In genomic region chr1:54906322-54906721, GRCm38 (mm10) we compare ENCODE assay signal across 13 mouse cellular contexts. TPM values are rescaled to one million over a fixed set of nuclear protein-coding genes. Genes with fewer than 3 reads are reported as not detected.
A peak's percentile ranks its signal among the peaks of the same experiment; 100 is the strongest.
DNase-seq lines count a peak whose midpoint lies in the region; ATAC-seq and TF ChIP-seq lines count a peak whose summit lies in the region.
"Had no signal": no experiment of that assay in that cellular context is flagged by ENCODE, and none has a peak within 500 bp of the region (broad histone marks: within the 10 kb centered on the region; RNA-seq: fewer than 3 reads in every experiment).

No protein-coding gene starts in this region.

- H3K9ac ChIP-seq in heart, embryonic 16.5 days (ENCODE audit: low read length) = no peak overlapping the region
- H3K9ac ChIP-seq in CH12.LX (ENCODE audit: insufficient read depth, low read depth) = no peak overlapping the region
- H3K9ac ChIP-seq in forebrain, embryonic 12.5 days = no peak overlapping the region
- H3K9ac ChIP-seq in limb, embryonic 11.5 days (ENCODE audit: low read length) = peak overlapping the region; percentile 63
- H3K9ac ChIP-seq: neural tube, embryonic 12.5 days had no signal

- H3K27me3 ChIP-seq in heart, embryonic 16.5 days (ENCODE audit: control insufficient read depth, insufficient read depth, low read length) = no peaks in the 10 kb centered on the region
- no peaks in the 10 kb centered on the region for H3K27me3 ChIP-seq in CH12.LX (replicated peaks)
- no peaks in the 10 kb centered on the region for H3K27me3 ChIP-seq in forebrain, embryonic 12.5 days
- H3K27me3 ChIP-seq in limb, embryonic 11.5 days (ENCODE audit: control insufficient read depth, insufficient read depth, low read length) = no peaks in the 10 kb centered on the region
- H3K27me3 ChIP-seq: neural tube, embryonic 12.5 days had no signal

- no peak overlapping the region; the same call in 1 of the 2 replicates for H3K4me3 ChIP-seq in heart, embryonic 16.5 days (ENCODE audit: low read length)
- H3K4me3 ChIP-seq in CH12.LX (replicated peaks in 1 of 3; ENCODE audit: low read depth in 2 of 3, low read length in 2 of 3, poor library complexity in 1 of 3) = no peak overlapping the region
- no peak overlapping the region for H3K4me3 ChIP-seq in forebrain, embryonic 12.5 days (replicated peaks)
- H3K4me3 ChIP-seq in limb, embryonic 11.5 days (ENCODE audit: low read depth, low read length) = 0 out of 2 replicates have a peak overlapping the region, but pooled peaks have one; percentile 6
- H3K4me3 ChIP-seq: neural tube, embryonic 12.5 days had no signal

- H3K4me2 ChIP-seq in heart, embryonic 16.5 days (ENCODE audit: low read depth, low read length) = peak overlapping the region; percentile 29
- no peak overlapping the region for H3K4me2 ChIP-seq in CH12.LX (ENCODE audit: insufficient read depth, low read depth, poor library complexity, severe bottlenecking)
- no peak overlapping the region for H3K4me2 ChIP-seq in forebrain, embryonic 12.5 days
- peak overlapping the region; percentile 48 for H3K4me2 ChIP-seq in limb, embryonic 11.5 days (ENCODE audit: low read depth, severe bottlenecking)
- H3K4me2 ChIP-seq: neural tube, embryonic 12.5 days had no signal

- in situ Hi-C loops in CH12.LX (cut with MboI; ENCODE audit: low pct_ligation_motif_present, low pct_unique_long_range_greater_than_20kb, low sequenced_read_pairs) = no loop called here

- TF ChIP-seq CTCF in CH12.LX (conservative IDR thresholded peaks at IDR 0.05 in 1 of 2, IDR thresholded peaks at IDR 0.05 in 1 of 2; ENCODE audit: low read depth in 2 of 2, low read length in 2 of 2) = no peak

- DNase-seq in heart, adult 18-20 months = no peak
- DNase-seq in CH12.LX (ENCODE audit: extremely low read depth) = no peak
- DNase-seq in limb, embryonic 11.5 days (ENCODE audit: low spot score) = peak; percentile 57
- DNase-seq in adrenal gland, postnatal 14 days = no peak
- DNase-seq in adrenal gland, adult 2 months = no peak
- no peak for DNase-seq in adrenal gland, postnatal 4 days (ENCODE audit: low spot score in 2 of 2)
- DNase-seq: kidney, postnatal 4 days; left cerebral cortex, postnatal 4 days; right cerebral cortex, postnatal 25 days had no signal

- TF ChIP-seq EP300 in CH12.LX (IDR thresholded peaks at IDR 0.05; ENCODE audit: low read length) = no peak

- ATAC-seq in heart, embryonic 16.5 days (replicated peaks; ENCODE audit: extremely low read depth, insufficient read depth, low FRiP score) = no peak
- no peak for ATAC-seq in forebrain, embryonic 12.5 days (ENCODE audit: low FRiP score)
- 0 out of 2 replicates have a peak, but pooled peaks have one; percentile 0 for ATAC-seq in limb, embryonic 11.5 days (ENCODE audit: insufficient number of reproducible peaks, low FRiP score, low TSS enrichment, low read depth)

- peaks cover 21% of the 10 kb centered on the region for H3K79me2 ChIP-seq in CH12.LX (replicated peaks; ENCODE audit: control insufficient read depth, extremely low read depth, insufficient read depth, poor library complexity, severe bottlenecking)

- H3K27ac ChIP-seq in heart, embryonic 16.5 days (ENCODE audit: low read length) = no peak overlapping the region
- no peak overlapping the region for H3K27ac ChIP-seq in CH12.LX (ENCODE audit: insufficient read depth, low read depth)
- 0 out of 2 replicates have a peak overlapping the region, but pooled peaks have one; percentile 31 for H3K27ac ChIP-seq in forebrain, embryonic 12.5 days
- H3K27ac ChIP-seq in limb, embryonic 11.5 days (replicated peaks; ENCODE audit: low read depth, low read length) = peak overlapping the region; percentile 95
- H3K27ac ChIP-seq: macrophage; neural tube, embryonic 12.5 days had no signal

- dilution Hi-C loops in CH12.LX (cut with MboI; ENCODE audit: extremely low pct_ligation_motif_present, extremely low pct_unique_long_range_greater_than_20kb, low sequenced_read_pairs) = no loop called here

- H3K9me3 ChIP-seq in heart, embryonic 16.5 days (replicated peaks; ENCODE audit: control insufficient read depth, low read length) = 0 out of 2 replicates have a peak, but pooled peaks cover 5% of the 10 kb centered on the region
- peaks cover 13% of the 10 kb centered on the region for H3K9me3 ChIP-seq in CH12.LX (replicated peaks; ENCODE audit: low read length)
- no peaks in the 10 kb centered on the region for H3K9me3 ChIP-seq in forebrain, embryonic 12.5 days
- no peaks in the 10 kb centered on the region for H3K9me3 ChIP-seq in limb, embryonic 11.5 days (ENCODE audit: control insufficient read depth, low read length)
- H3K9me3 ChIP-seq: neural tube, embryonic 12.5 days had no signal

- WGBS in heart, embryonic 16.5 days = 81% methylated on average over 8 of the region's 8 CpGs
- WGBS in forebrain, embryonic 12.5 days = 82% methylated on average over 8 of the region's 8 CpGs
- 59% methylated on average over 8 of the region's 8 CpGs for WGBS in limb, embryonic 11.5 days

- peaks cover 23% of the 10 kb centered on the region for H3K4me1 ChIP-seq in heart, embryonic 16.5 days (ENCODE audit: control insufficient read depth, insufficient read depth, low read length)
- peaks cover 22 to 69% of the 10 kb centered on the region in 2 experiments for H3K4me1 ChIP-seq in CH12.LX (ENCODE audit: control insufficient read depth in 1 of 2, insufficient read depth in 2 of 2)
- peaks cover 23% of the 10 kb centered on the region for H3K4me1 ChIP-seq in forebrain, embryonic 12.5 days
- H3K4me1 ChIP-seq in limb, embryonic 11.5 days (ENCODE audit: control insufficient read depth, insufficient read depth, low read length) = peaks cover 40% of the 10 kb centered on the region

- TF ChIP-seq POLR2A in CH12.LX (IDR thresholded peaks at IDR 0.05; ENCODE audit: low read depth, low read length) = no peak

- TF ChIP-seq RAD21 in CH12.LX (IDR thresholded peaks at IDR 0.05; ENCODE audit: low read depth, low read length) = no peak

- no peaks in the 10 kb centered on the region for H3K36me3 ChIP-seq in heart, embryonic 16.5 days (ENCODE audit: control insufficient read depth, insufficient read depth)
- H3K36me3 ChIP-seq in CH12.LX (replicated peaks in 1 of 2; ENCODE audit: control insufficient read depth in 1 of 2, insufficient read depth in 1 of 2, low read length in 1 of 2) = peaks cover 0 to 18% of the 10 kb centered on the region in 2 experiments
- H3K36me3 ChIP-seq in forebrain, embryonic 12.5 days (replicated peaks) = no peaks in the 10 kb centered on the region
- H3K36me3 ChIP-seq in limb, embryonic 11.5 days (ENCODE audit: control insufficient read depth, insufficient read depth, low read length) = peaks cover 2% of the 10 kb centered on the region; the same call in 1 of the 2 replicates
- H3K36me3 ChIP-seq: neural tube, embryonic 12.5 days had no signal

TF ChIP-seq in CH12.LX, 34 proteins besides CTCF, POLR2A, EP300 and RAD21:
- TF ChIP-seq SMC3 (IDR thresholded peaks at IDR 0.05; ENCODE audit: low read depth, low read length) = no peak
- peak; percentile 81 for TF ChIP-seq MAFK (IDR thresholded peaks at IDR 0.05; ENCODE audit: insufficient replicate concordance, low read length)
- TF ChIP-seq ZNF384 (IDR thresholded peaks at IDR 0.05; ENCODE audit: low read depth, low read length) = 0 out of 2 replicates have a peak, but pooled peaks have one; percentile 12
TF ChIP-seq in CH12.LX: peak in this region for 2.

RNA-seq across cellular contexts. Expression of gene Ankrd44, which starts 19.9 kb away (rescaled TPM):
- 8.7 and 11.4 TPM in 2 replicates for polyA plus RNA-seq in heart, embryonic 16.5 days (2015; fragmentation: Nextera tagmentation; extraction: Ambion mirVana)
- 10 to 100 TPM in 1 of 2 experiments, 1 to 10 TPM in 1; 7.5 to 15.7 TPM for total RNA-seq in heart, adult 18-20 months (2021)
- 16.2 and 19.8 TPM in 2 replicates for total RNA-seq in CH12.LX (2012; rRNA removed)
- total RNA-seq in CH12.LX (2014; rRNA removed) = 12.2 and 12.7 TPM in 2 replicates
- polyA plus RNA-seq in CH12.LX (2012; ENCODE audit: insufficient read length, low read depth) = 23.0 and 24.9 TPM in 2 replicates
- 19.6 and 21.6 TPM in 2 replicates for polyA plus RNA-seq in forebrain, embryonic 12.5 days (2016; fragmentation: Nextera tagmentation; extraction: Ambion mirVana)
- 23.5 and 24.6 TPM in 2 replicates for polyA plus RNA-seq in limb, embryonic 11.5 days (2014; fragmentation: Nextera tagmentation; extraction: Ambion mirVana)
- 20.5 and 36.5 TPM in 2 replicates for total RNA-seq in adrenal gland, postnatal 14 days (2021)
- 10 to 100 TPM; 12.7 to 17.0 TPM for total RNA-seq in adrenal gland, adult 2 months (2021)
- 1.8 and 2.3 TPM in 2 replicates for polyA plus RNA-seq in adrenal gland, adult 2 months (2012; rRNA removed)
- 10 to 100 TPM; 38.2 TPM for total RNA-seq in adrenal gland, postnatal 4 days (2021)

Comparison
In these comparisons a context has a peak if more than half of its experiments do, and no peak if none do; other contexts are left out.
1. H3K27ac ChIP-seq: peak in forebrain, embryonic 12.5 days (single experiment) and limb, embryonic 11.5 days (single experiment); none in heart, embryonic 16.5 days (single experiment) and CH12.LX (single experiment).
2. H3K4me2 ChIP-seq: peak in heart, embryonic 16.5 days (single experiment) and limb, embryonic 11.5 days (single experiment); none in CH12.LX (single experiment) and forebrain, embryonic 12.5 days (single experiment).